Mouse (Mus musculus) midbrain, embryonic 14.5 days (tissue): ENCODE data around the gene Map3k13. TPM values are rescaled to one million over a fixed set of nuclear protein-coding genes. Genes with fewer than 3 reads are reported as not detected.

ENCODE experiments used
- ATAC-seq: fragments of 200-750 bp; cut with Nextera tagmentation; 2 replicates; pipeline ENCODE4 v1.8.0; 2017; ENCODE audit warnings: moderate number of reproducible peaks, moderate library complexity; ENCODE audit not compliant: low FRiP score, low TSS enrichment
- DNase-seq: peaks from one replicate; pipeline ENCODE4 v3.0.0-alpha.2; 2015
- H3K27ac ChIP-seq: fragments of 300-500 bp; sonication (generic); replicated peaks from 2 replicates; pipeline ENCODE4 v1.5.1; 2014; ENCODE audit warnings: mild to moderate bottlenecking, low read depth, low read length, moderate library complexity
- H3K27me3 ChIP-seq: fragments of 300-500 bp; sonication (generic); 2 replicates; pipeline ENCODE4 v1.6.1; 2014; ENCODE audit warnings: low read length, control low read depth, mixed read lengths; ENCODE audit not compliant: control insufficient read depth, insufficient read depth
- H3K36me3 ChIP-seq: fragments of 300-500 bp; sonication (generic); 2 replicates; pipeline ENCODE4 v1.6.1; 2014; ENCODE audit warnings: low read length, control low read depth; ENCODE audit not compliant: control insufficient read depth, insufficient read depth
- H3K4me1 ChIP-seq: fragments of 300-500 bp; sonication (generic); 2 replicates; pipeline ENCODE4 v1.6.1; 2014; ENCODE audit warnings: mild to moderate bottlenecking, antibody characterized with exemption, low read length, control low read depth; ENCODE audit not compliant: control insufficient read depth, insufficient read depth
- H3K4me2 ChIP-seq: fragments of 300-500 bp; sonication (generic); 2 replicates; pipeline ENCODE4 v1.6.1; 2014; ENCODE audit warnings: mild to moderate bottlenecking, low read length, moderate library complexity
- H3K4me3 ChIP-seq: fragments of 300-500 bp; sonication (generic); replicated peaks from 2 replicates; pipeline ENCODE4 v1.5.1; 2014; ENCODE audit warnings: low read depth, low read length
- H3K9ac ChIP-seq: fragments of 300-500 bp; sonication (generic); replicated peaks from 2 replicates; pipeline ENCODE4 v1.6.1; 2014; ENCODE audit warnings: mild to moderate bottlenecking, low read length, moderate library complexity
- H3K9me3 ChIP-seq: fragments of 300-500 bp; sonication (generic); 2 replicates; pipeline ENCODE4 v1.6.1; 2016; ENCODE audit warnings: low read length, control low read depth, mixed read lengths; ENCODE audit not compliant: control insufficient read depth
- WGBS: fragments of 180-500 bp; shearing (Covaris S2); extraction: QIAGEN DNeasy Blood & Tissue Kit; methylation state at CpG from one replicate; pipeline ENCODE4 v1.1.7; 2014; 5-methylcytosine and 5-hydroxymethylcytosine counted together
- polyA plus RNA-seq: library from polyadenylated mRNA; unstranded; fragments of >200 nt; fragmentation: Nextera tagmentation; extraction: Ambion mirVana; gene quantifications from 2 replicates; pipeline ENCODE4 v1.2.1, GENCODE M21; 2014

Map3k13 gene
- polyA plus RNA-seq, 1 experiment from 2014 or later: 9.3 TPM

GRCm38 (mm10) chr16:21782807-21783206, 11.3 kb upstream of the Map3k13 start:
- Histone ChIP-seq H3K4me1 (peaks cover 10% of the 10 kb centered on the region), H3K9me3 (no peaks in the 10 kb centered on the region), H3K4me2 (no peak overlapping the region), H3K4me3 (no peak overlapping the region), H3K27ac (no peak overlapping the region), H3K27me3 (no peaks in the 10 kb centered on the region), H3K36me3 (no peaks in the 10 kb centered on the region), H3K9ac (no peak overlapping the region)
- 78% methylated on average over 2 of the region's 2 CpGs for WGBS
- DNase-seq: no peak
- ATAC-seq: no peak

- no peak for DNase-seq
- Histone ChIP-seq H3K9me3 (no peaks in the 10 kb centered on the region), H3K36me3 (no peaks in the 10 kb centered on the region), H3K27ac (no peak overlapping the region), H3K27me3 (no peaks in the 10 kb centered on the region), H3K4me1 (peaks cover 13% of the 10 kb centered on the region), H3K4me3 (no peak overlapping the region), H3K4me2 (no peak overlapping the region), H3K9ac (no peak overlapping the region)
- 80% methylated on average over 4 of the region's 4 CpGs for WGBS
- no peak for ATAC-seq
These were observed 9.1 kb upstream of the Map3k13 start for GRCm38 (mm10) chr16:21785000-21785399.

GRCm38 (mm10) chr16:21786317-21786716, 7.8 kb upstream of the Map3k13 start:
- no peak for ATAC-seq
- 88% methylated on average over 8 of the region's 8 CpGs for WGBS

GRCm38 (mm10) chr16:21787516-21788353, 6.4 kb upstream of the Map3k13 start, which contains the start of gene Ehhadh:
Gene Ehhadh, minus strand, starts transcription at chr16:21787807.
- ATAC-seq: peak; percentile 80
- H3K4me1 ChIP-seq: peaks cover 13% of the 10 kb centered on the region
- H3K27me3 ChIP-seq: no peaks in the 10 kb centered on the region
- WGBS: 7% methylated on average over 28 of the region's 28 CpGs
- H3K4me3 ChIP-seq: peak within 1 kb of the TSS; percentile 45
- no peak within 1 kb of the TSS for H3K27ac ChIP-seq
- DNase-seq: peak; percentile 70
- peak within 1 kb of the TSS; percentile 78 for H3K4me2 ChIP-seq
- peak within 1 kb of the TSS; percentile 54 for H3K9ac ChIP-seq
- no peaks in the 10 kb centered on the region for H3K36me3 ChIP-seq
- H3K9me3 ChIP-seq: no peaks in the 10 kb centered on the region

More at GRCm38 (mm10) chr16:21786317-21786716, 7.8 kb upstream of the Map3k13 start:
- no peaks in the 10 kb centered on the region for H3K36me3 ChIP-seq
- H3K9me3 ChIP-seq: no peaks in the 10 kb centered on the region
- peaks cover 13% of the 10 kb centered on the region for H3K4me1 ChIP-seq
- no peak overlapping the region for H3K27ac ChIP-seq
- no peak overlapping the region for H3K4me2 ChIP-seq
- no peak for DNase-seq
- no peak overlapping the region for H3K4me3 ChIP-seq
- H3K27me3 ChIP-seq: no peaks in the 10 kb centered on the region
- no peak overlapping the region for H3K9ac ChIP-seq

GRCm38 (mm10) chr16:21788581-21788980, 5.6 kb upstream of the Map3k13 start:
- 64% methylated on average over 3 of the region's 3 CpGs for WGBS
- Histone ChIP-seq H3K4me3 (no peak overlapping the region), H3K9ac (no peak overlapping the region), H3K4me2 (no peak overlapping the region), H3K36me3 (no peaks in the 10 kb centered on the region), H3K27ac (no peak overlapping the region), H3K27me3 (no peaks in the 10 kb centered on the region), H3K9me3 (no peaks in the 10 kb centered on the region), H3K4me1 (peaks cover 15% of the 10 kb centered on the region)
- ATAC-seq (no peak), DNase-seq (peak; percentile 13)

- H3K4me1 ChIP-seq: peaks cover 18% of the 10 kb centered on the region
- H3K9ac ChIP-seq: no peak overlapping the region
- H3K27me3 ChIP-seq: no peaks in the 10 kb centered on the region
- H3K4me3 ChIP-seq: no peak overlapping the region
- DNase-seq (no peak), ATAC-seq (no peak)
- H3K9me3 ChIP-seq: no peaks in the 10 kb centered on the region
- H3K4me2 ChIP-seq: no peak overlapping the region
- H3K36me3 ChIP-seq: no peaks in the 10 kb centered on the region
- no peak overlapping the region for H3K27ac ChIP-seq
- WGBS: 80% methylated on average over 2 of the region's 2 CpGs
These were observed 5.0 kb upstream of the Map3k13 start for GRCm38 (mm10) chr16:21789180-21789579.

- no peak overlapping the region for H3K4me2 ChIP-seq
- DNase-seq (no peak), ATAC-seq (no peak)
- no peaks in the 10 kb centered on the region for H3K9me3 ChIP-seq
- no peaks in the 10 kb centered on the region for H3K27me3 ChIP-seq
- H3K27ac ChIP-seq: no peak overlapping the region
- no peak overlapping the region for H3K4me3 ChIP-seq
- H3K36me3 ChIP-seq: no peaks in the 10 kb centered on the region
- 22% methylated on average over 1 of the region's 1 CpGs for WGBS
- H3K9ac ChIP-seq: no peak overlapping the region
- peaks cover 22% of the 10 kb centered on the region for H3K4me1 ChIP-seq
These were observed 3.7 kb upstream of the Map3k13 start for GRCm38 (mm10) chr16:21790469-21790868.

GRCm38 (mm10) chr16:21791779-21792178, 2.4 kb upstream of the Map3k13 start:
- WGBS: 52% methylated on average over 3 of the region's 3 CpGs
- Histone ChIP-seq H3K4me2 (no peak overlapping the region), H3K4me1 (peaks cover 22% of the 10 kb centered on the region), H3K27me3 (no peaks in the 10 kb centered on the region), H3K27ac (no peak overlapping the region), H3K9me3 (no peaks in the 10 kb centered on the region), H3K36me3 (no peaks in the 10 kb centered on the region), H3K9ac (no peak overlapping the region), H3K4me3 (no peak overlapping the region)
- DNase-seq: no peak
- ATAC-seq: no peak
